Mouse (Mus musculus): ENCODE results near the gene Htr1f. TPM values are rescaled to one million over a fixed set of nuclear protein-coding genes. Genes with fewer than 3 reads are reported as not detected.

Htr1f gene
- total and polyA plus RNA-seq, 3 experiments, result not detected

DNA sequence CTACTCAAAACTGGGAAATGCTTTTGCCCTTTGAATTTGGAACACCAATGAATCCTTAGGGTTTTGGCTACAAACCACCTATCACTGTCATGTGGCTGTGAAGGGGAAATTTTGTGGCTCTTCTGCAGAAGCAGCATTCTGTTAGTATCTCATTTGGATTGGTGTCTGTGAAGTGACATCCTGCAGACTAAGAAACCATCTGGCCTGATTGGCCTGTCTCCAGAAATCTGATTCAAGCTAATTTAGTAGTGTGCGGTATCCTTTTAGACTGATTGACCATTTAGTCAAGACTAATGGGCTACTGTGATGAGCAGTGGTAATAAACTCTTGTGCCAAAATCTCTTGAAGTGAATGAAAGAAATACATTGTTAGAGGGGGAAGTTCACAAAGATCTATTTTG is 76.0 kb downstream of the Htr1f start:
- Histone ChIP-seq H3K27ac (ENCODE audit: control insufficient read depth, low read depth, low read length) (no peak overlapping the region), H3K9ac (ENCODE audit: control insufficient read depth, low read depth, low read length, poor library complexity, severe bottlenecking) (no peak overlapping the region), H3K79me2 (ENCODE audit: control insufficient read depth, insufficient read depth, low read length, poor library complexity) (no peaks in the 10 kb centered on the region), H3K36me3 (ENCODE audit: control insufficient read depth in 1 of 2, insufficient read depth in 2 of 2, low read length in 2 of 2) (no peaks in the 10 kb centered on the region), H3K4me1 (ENCODE audit: control insufficient read depth in 1 of 2, insufficient read depth in 2 of 2, low read length in 2 of 2) (no peaks in the 10 kb centered on the region), H3K9me3 (replicated peaks; ENCODE audit: insufficient read depth, low read length) (no peaks in the 10 kb centered on the region), H3K4me3 (ENCODE audit: control insufficient read depth in 1 of 2, insufficient read depth in 1 of 2, low read depth in 2 of 2, low read length in 2 of 2) (no peak overlapping the region), H3K27me3 (ENCODE audit: control insufficient read depth in 1 of 2, insufficient read depth in 2 of 2, low read length in 2 of 2) (no peaks in the 10 kb centered on the region)
- DNase-seq (ENCODE audit: low read depth, low spot score), result no peak
- TF ChIP-seq TBP (IDR thresholded peaks at IDR 0.05; ENCODE audit: low read depth, low read length), result no peak
- TF ChIP-seq MYB (IDR thresholded peaks at IDR 0.05; ENCODE audit: low read depth, low read length), result no peak
- no peak for TF ChIP-seq EP300 (IDR thresholded peaks at IDR 0.05; ENCODE audit: low read depth in 1 of 2, low read length in 2 of 2)
- no peak for TF ChIP-seq POLR2AphosphoS2 (IDR thresholded peaks at IDR 0.05; ENCODE audit: low read length)
- TF ChIP-seq ETS1 (IDR thresholded peaks at IDR 0.05; ENCODE audit: low read depth, low read length), result no peak
- no peak for TF ChIP-seq MYC (IDR thresholded peaks at IDR 0.05; ENCODE audit: low read depth, low read length)
- TF ChIP-seq ZC3H11A (IDR thresholded peaks at IDR 0.05; ENCODE audit: low read depth, low read length), result no peak
- TF ChIP-seq NRF1 (IDR thresholded peaks at IDR 0.05; ENCODE audit: insufficient read depth, low read depth, low read length, poor library complexity, severe bottlenecking), result no peak

DNA sequence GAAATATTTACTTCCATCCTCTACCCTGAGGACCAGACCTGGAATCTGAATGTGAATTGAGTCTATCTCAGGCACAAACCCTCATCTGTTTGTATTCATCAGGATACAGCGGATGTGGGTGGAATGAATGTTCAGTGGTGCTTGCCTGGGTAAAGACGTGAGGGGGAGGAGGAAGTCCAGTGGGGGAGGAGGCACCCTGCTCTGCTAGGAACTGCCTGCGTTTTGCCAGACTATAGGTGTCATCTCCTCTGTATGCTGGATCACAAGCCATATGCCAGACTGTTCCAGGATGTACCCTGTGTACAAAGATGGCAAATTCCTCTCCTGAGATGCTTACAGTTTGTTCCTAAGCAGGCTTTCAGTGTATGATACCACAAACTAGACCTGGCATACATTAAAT is 83.3 kb downstream of the Htr1f start:
- Histone ChIP-seq H3K27me3 (ENCODE audit: control insufficient read depth in 1 of 2, insufficient read depth in 2 of 2, low read length in 2 of 2) (no peaks in the 10 kb centered on the region), H3K4me1 (ENCODE audit: control insufficient read depth in 1 of 2, insufficient read depth in 2 of 2, low read length in 2 of 2) (no peaks in the 10 kb centered on the region), H3K9ac (ENCODE audit: control insufficient read depth, low read depth, low read length, poor library complexity, severe bottlenecking) (no peak overlapping the region), H3K79me2 (ENCODE audit: control insufficient read depth, insufficient read depth, low read length, poor library complexity) (no peaks in the 10 kb centered on the region), H3K27ac (ENCODE audit: control insufficient read depth, low read depth, low read length) (no peak overlapping the region), H3K9me3 (replicated peaks; ENCODE audit: insufficient read depth, low read length) (no peaks in the 10 kb centered on the region), H3K36me3 (ENCODE audit: control insufficient read depth in 1 of 2, insufficient read depth in 2 of 2, low read length in 2 of 2) (no peaks in the 10 kb centered on the region), H3K4me3 (ENCODE audit: control insufficient read depth in 1 of 2, insufficient read depth in 1 of 2, low read depth in 2 of 2, low read length in 2 of 2) (no peak overlapping the region)
- no peak for DNase-seq (ENCODE audit: low read depth, low spot score)
- no peak for TF ChIP-seq KAT2A (conservative IDR thresholded peaks at IDR 0.05; ENCODE audit: low read depth, low read length)
- no peak for TF ChIP-seq MYB (IDR thresholded peaks at IDR 0.05; ENCODE audit: low read depth, low read length)
- TF ChIP-seq SIN3A (IDR thresholded peaks at IDR 0.05; ENCODE audit: low read length), result no peak
- TF ChIP-seq POLR2AphosphoS5 (IDR thresholded peaks at IDR 0.05; ENCODE audit: borderline replicate concordance, low read depth, low read length), result no peak
- TF ChIP-seq ZC3H11A (IDR thresholded peaks at IDR 0.05; ENCODE audit: low read depth, low read length), result no peak
- TF ChIP-seq MAFK (IDR thresholded peaks at IDR 0.05; ENCODE audit: borderline replicate concordance, low read depth, low read length), result no peak
- no peak for TF ChIP-seq SMC3 (IDR thresholded peaks at IDR 0.05; ENCODE audit: low read depth, low read length)
- TF ChIP-seq TCF12 (IDR thresholded peaks at IDR 0.05; ENCODE audit: low read depth, low read length), result no peak
- TF ChIP-seq JUND (IDR thresholded peaks at IDR 0.05; ENCODE audit: low read depth, low read length), result no peak
- TF ChIP-seq ETS1 (IDR thresholded peaks at IDR 0.05; ENCODE audit: low read depth, low read length), result no peak
- no peak for TF ChIP-seq ZNF384 (IDR thresholded peaks at IDR 0.05; ENCODE audit: low read depth, low read length)
- TF ChIP-seq NELFE (IDR thresholded peaks at IDR 0.05; ENCODE audit: low read depth, low read length), result no peak
